Mouse (Mus musculus) midbrain, embryonic 12.5 days (tissue): ENCODE results near the gene Pmepa1. TPM values are rescaled to one million over a fixed set of nuclear protein-coding genes. Genes with fewer than 3 reads are reported as not detected.
A peak's percentile ranks its signal among the peaks of the same experiment; 100 is the strongest.

Source experiments
- ATAC-seq: fragments of 200-750 bp; cut with Nextera tagmentation; 2 replicates; pipeline ENCODE4 v1.8.0; 2017; ENCODE audit warnings: low read depth, moderate TSS enrichment, moderate library complexity; ENCODE audit not compliant: low FRiP score
- H3K27ac ChIP-seq: fragments of 300-500 bp; sonication (generic); replicated peaks from 2 replicates; pipeline ENCODE4 v1.5.1; 2016; ENCODE audit warnings: mild to moderate bottlenecking
- H3K27me3 ChIP-seq: fragments of 300-500 bp; sonication (generic); 2 replicates; pipeline ENCODE4 v1.6.1; 2016; ENCODE audit warnings: mild to moderate bottlenecking
- H3K36me3 ChIP-seq: fragments of 300-500 bp; sonication (generic); 2 replicates; pipeline ENCODE4 v1.6.1; 2016
- H3K4me1 ChIP-seq: fragments of 300-500 bp; sonication (generic); 2 replicates; pipeline ENCODE4 v1.6.1; 2016
- H3K4me2 ChIP-seq: fragments of 300-500 bp; sonication (generic); replicated peaks from 2 replicates; pipeline ENCODE4 v1.6.1; 2016; ENCODE audit warnings: mild to moderate bottlenecking, moderate library complexity
- H3K4me3 ChIP-seq: fragments of 300-500 bp; sonication (generic); 2 replicates; pipeline ENCODE4 v1.5.1; 2016; ENCODE audit warnings: mild to moderate bottlenecking
- H3K9ac ChIP-seq: fragments of 300-500 bp; sonication (generic); replicated peaks from 2 replicates; pipeline ENCODE4 v1.6.1; 2016; ENCODE audit warnings: mild to moderate bottlenecking, moderate library complexity
- H3K9me3 ChIP-seq: fragments of 300-500 bp; sonication (generic); 2 replicates; pipeline ENCODE4 v1.6.1; 2016; ENCODE audit warnings: mild to moderate bottlenecking
- WGBS: fragments of 180-500 bp; shearing (Covaris S2); methylation state at CpG from one replicate; pipeline ENCODE4 v1.1.7; 2016; 5-methylcytosine and 5-hydroxymethylcytosine counted together
- polyA plus RNA-seq: library from polyadenylated mRNA; unstranded; fragments of >200 nt; fragmentation: Nextera tagmentation; extraction: Ambion mirVana; gene quantifications from 2 replicates; pipeline ENCODE4 v1.2.1, GENCODE M21; 2016

Gene Pmepa1
- polyA plus RNA-seq, 1 experiment from 2014 or later = 4.6 TPM

DNA sequence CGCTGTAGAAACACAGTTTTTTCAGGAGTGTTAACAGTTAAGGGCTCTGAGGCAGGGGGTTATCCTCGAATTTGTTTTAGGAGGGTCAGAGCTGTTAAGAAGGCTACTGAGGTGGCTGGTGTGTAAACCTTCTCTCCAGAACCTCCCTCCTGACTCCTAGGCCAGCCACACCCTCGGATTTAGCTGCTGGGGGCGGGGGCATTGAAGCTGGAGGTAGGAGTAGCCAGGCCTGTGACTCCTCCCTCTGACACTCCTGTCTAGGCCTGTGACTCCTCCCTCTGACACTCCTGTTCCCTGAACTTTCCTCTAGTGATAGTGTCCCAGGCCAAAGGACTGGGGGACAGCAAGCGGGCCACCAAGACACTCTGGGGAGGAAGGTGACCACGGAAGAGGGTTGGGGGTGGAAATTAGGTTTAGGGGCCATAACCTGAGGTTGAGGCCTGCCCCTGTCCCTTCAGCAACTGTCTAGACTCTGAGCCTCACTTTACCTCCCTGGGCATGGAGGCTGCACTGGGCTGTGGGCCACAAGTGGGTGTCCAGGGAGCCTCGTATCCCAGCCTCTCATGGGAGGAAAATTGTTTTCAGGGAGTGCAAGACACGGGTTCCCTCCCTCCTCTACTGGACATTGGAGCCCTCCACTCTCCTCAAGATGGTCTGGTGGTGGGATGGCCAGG is 89.0 kb downstream of the Pmepa1 start:
- no peak for ATAC-seq
- Histone ChIP-seq H3K4me2 (no peak overlapping the region), H3K27ac (no peak overlapping the region), H3K4me3 (no peak overlapping the region), H3K27me3 (peaks cover 35% of the 10 kb centered on the region), H3K4me1 (peaks cover 3% of the 10 kb centered on the region; the same call in 1 of the 2 replicates), H3K9me3 (no peaks in the 10 kb centered on the region), H3K36me3 (no peaks in the 10 kb centered on the region), H3K9ac (no peak overlapping the region)
- 48% methylated on average over 8 of the region's 8 CpGs for WGBS

GRCm38 (mm10) chr2:173186047-173186943 is 90.0 kb downstream of the Pmepa1 start:
- Histone ChIP-seq H3K27me3 (peaks cover 36% of the 10 kb centered on the region), H3K27ac (no peak overlapping the region), H3K4me3 (no peak overlapping the region), H3K4me2 (no peak overlapping the region), H3K9me3 (no peaks in the 10 kb centered on the region), H3K9ac (no peak overlapping the region), H3K36me3 (no peaks in the 10 kb centered on the region), H3K4me1 (peaks cover 3% of the 10 kb centered on the region; the same call in 1 of the 2 replicates)
- 33% methylated on average over 26 of the region's 26 CpGs for WGBS
- ATAC-seq = peak; percentile 73

- peaks cover 3% of the 10 kb centered on the region; the same call in 1 of the 2 replicates for H3K4me1 ChIP-seq
- no peak overlapping the region for H3K9ac ChIP-seq
- H3K4me3 ChIP-seq = no peak overlapping the region
- peaks cover 36% of the 10 kb centered on the region for H3K27me3 ChIP-seq
- WGBS = 72% methylated on average over 6 of the region's 6 CpGs
- no peaks in the 10 kb centered on the region for H3K36me3 ChIP-seq
- H3K9me3 ChIP-seq = no peaks in the 10 kb centered on the region
- no peak overlapping the region for H3K4me2 ChIP-seq
- no peak for ATAC-seq
- no peak overlapping the region for H3K27ac ChIP-seq
These were observed 91.1 kb downstream of the Pmepa1 start for GRCm38 (mm10) chr2:173185282-173185681.

DNA sequence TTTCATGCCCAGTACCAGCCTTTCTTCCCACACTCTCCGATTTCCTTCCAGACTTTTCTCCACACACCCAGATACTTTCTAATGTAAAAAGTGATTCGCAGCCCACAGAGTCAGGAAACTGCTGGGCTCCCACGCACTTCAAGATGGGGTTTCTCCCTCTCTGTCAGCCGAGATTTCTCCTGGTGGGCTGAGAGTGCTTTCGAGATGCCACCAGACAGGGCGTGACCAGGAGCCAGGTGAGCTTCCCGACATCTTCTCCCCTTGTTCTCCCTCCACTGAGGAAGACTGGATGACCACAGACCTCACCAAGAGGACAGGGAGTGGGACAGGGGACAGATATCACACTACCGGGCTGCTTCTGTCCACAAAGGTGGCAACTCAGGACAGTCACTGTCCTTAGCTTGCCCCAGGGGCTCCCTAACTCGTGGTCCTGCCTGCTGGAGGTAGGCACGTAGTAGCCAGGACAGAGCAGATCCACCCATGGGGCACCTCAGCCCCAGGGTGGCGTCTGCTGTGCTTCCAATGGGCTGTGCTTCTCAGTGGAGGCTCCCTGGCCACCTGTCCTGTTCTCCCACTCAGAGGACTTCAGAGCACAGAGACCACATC is 91.8 kb downstream of the Pmepa1 start:
- peaks cover 36% of the 10 kb centered on the region for H3K27me3 ChIP-seq
- 71% methylated on average over 11 of the region's 11 CpGs for whole genome bisulfite sequencing
- peaks cover 3% of the 10 kb centered on the region; the same call in 1 of the 2 replicates for H3K4me1 ChIP-seq
- H3K9me3 ChIP-seq = no peaks in the 10 kb centered on the region
- H3K27ac ChIP-seq = no peak overlapping the region
- H3K4me2 ChIP-seq = no peak overlapping the region
- ATAC-seq = no peak
- H3K4me3 ChIP-seq = no peak overlapping the region
- H3K36me3 ChIP-seq = no peaks in the 10 kb centered on the region
- H3K9ac ChIP-seq = no peak overlapping the region

- Histone ChIP-seq H3K4me1 (peaks cover 3% of the 10 kb centered on the region; the same call in 1 of the 2 replicates), H3K36me3 (no peaks in the 10 kb centered on the region), H3K27me3 (peaks cover 36% of the 10 kb centered on the region), H3K27ac (no peak overlapping the region), H3K9ac (no peak overlapping the region), H3K9me3 (no peaks in the 10 kb centered on the region), H3K4me2 (no peak overlapping the region), H3K4me3 (no peak overlapping the region)
- WGBS = 10% methylated on average over 8 of the region's 8 CpGs
- ATAC-seq = peak; percentile 17; the same call in 1 of the 2 replicates
These were observed 92.4 kb downstream of the Pmepa1 start for GRCm38 (mm10) chr2:173183836-173184460.

DNA sequence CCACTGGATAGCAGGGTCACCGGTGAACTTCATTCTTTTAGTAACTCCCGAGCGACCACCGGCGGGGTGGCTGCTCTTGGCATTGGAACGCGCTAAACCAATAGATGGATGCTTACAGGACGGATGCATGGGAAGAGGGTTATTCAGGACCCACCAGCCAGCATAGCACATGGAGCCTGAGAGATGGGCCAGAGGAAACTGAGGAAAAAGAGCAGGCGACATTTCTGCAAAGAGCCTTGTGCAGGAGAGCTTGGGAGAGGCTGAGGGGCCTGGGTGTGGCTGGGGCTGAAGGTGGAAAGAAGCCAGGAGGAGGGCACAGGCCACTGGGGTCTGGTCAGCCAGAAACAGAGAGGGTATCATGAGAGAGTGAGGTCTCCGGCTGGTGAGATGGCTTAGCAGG is 93.0 kb downstream of the Pmepa1 start:
- H3K27me3 ChIP-seq = peaks cover 36% of the 10 kb centered on the region
- H3K4me1 ChIP-seq = peaks cover 3% of the 10 kb centered on the region; the same call in 1 of the 2 replicates
- no peak for ATAC-seq
- H3K9ac ChIP-seq = no peak overlapping the region
- WGBS = 89% methylated on average over 10 of the region's 10 CpGs
- no peak overlapping the region for H3K4me3 ChIP-seq
- H3K9me3 ChIP-seq = no peaks in the 10 kb centered on the region
- H3K4me2 ChIP-seq = no peak overlapping the region
- no peaks in the 10 kb centered on the region for H3K36me3 ChIP-seq
- H3K27ac ChIP-seq = no peak overlapping the region

DNA sequence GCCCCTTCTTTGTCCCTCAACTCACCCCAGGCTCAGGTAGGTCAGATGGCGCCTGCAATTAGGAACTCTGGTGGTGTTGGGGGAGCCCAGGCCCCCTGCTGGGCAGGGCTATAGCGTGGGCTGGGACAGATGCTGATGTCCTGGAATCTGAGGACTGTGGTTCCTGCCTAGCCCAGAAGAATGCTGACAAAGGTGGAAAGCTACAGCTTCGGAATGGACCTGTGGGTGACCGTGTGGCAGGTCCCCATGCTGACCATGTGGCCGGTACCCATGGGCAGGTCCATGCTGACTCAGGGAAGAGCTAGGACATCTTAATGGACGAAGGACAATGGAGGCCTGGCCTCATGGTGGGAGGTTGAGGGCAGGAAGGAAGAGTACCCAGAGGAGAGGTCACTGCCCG is 93.5 kb downstream of the Pmepa1 start:
- Histone ChIP-seq H3K4me2 (no peak overlapping the region), H3K27me3 (peaks cover 36% of the 10 kb centered on the region), H3K36me3 (no peaks in the 10 kb centered on the region), H3K9me3 (no peaks in the 10 kb centered on the region), H3K9ac (no peak overlapping the region), H3K4me3 (no peak overlapping the region), H3K4me1 (peaks cover 3% of the 10 kb centered on the region; the same call in 1 of the 2 replicates), H3K27ac (no peak overlapping the region)
- no peak for ATAC-seq
- WGBS = 76% methylated on average over 7 of the region's 7 CpGs

- Histone ChIP-seq H3K4me1 (peaks cover 3% of the 10 kb centered on the region; the same call in 1 of the 2 replicates), H3K9ac (no peak overlapping the region), H3K27me3 (peaks cover 30% of the 10 kb centered on the region), H3K4me3 (no peak overlapping the region), H3K9me3 (no peaks in the 10 kb centered on the region), H3K36me3 (no peaks in the 10 kb centered on the region), H3K4me2 (no peak overlapping the region), H3K27ac (no peak overlapping the region)
- 90% methylated on average over 7 of the region's 7 CpGs for WGBS
- no peak for ATAC-seq
These were observed 94.4 kb downstream of the Pmepa1 start for GRCm38 (mm10) chr2:173181901-173182300.

- H3K9ac ChIP-seq = no peak overlapping the region
- H3K27ac ChIP-seq = no peak overlapping the region
- no peak for ATAC-seq
- H3K36me3 ChIP-seq = no peaks in the 10 kb centered on the region
- H3K4me3 ChIP-seq = no peak overlapping the region
- no peaks in the 10 kb centered on the region for H3K9me3 ChIP-seq
- H3K4me1 ChIP-seq = peaks cover 3% of the 10 kb centered on the region; the same call in 1 of the 2 replicates
- WGBS = 65% methylated on average over 4 of the region's 5 CpGs
- peaks cover 26% of the 10 kb centered on the region for H3K27me3 ChIP-seq
- no peak overlapping the region for H3K4me2 ChIP-seq
These were observed 94.8 kb downstream of the Pmepa1 start for GRCm38 (mm10) chr2:173181486-173181885.

GRCm38 (mm10) chr2:173180721-173181388 is 95.5 kb downstream of the Pmepa1 start:
- 84% methylated on average over 11 of the region's 11 CpGs for WGBS
- Histone ChIP-seq H3K4me2 (no peak overlapping the region), H3K27me3 (peaks cover 24% of the 10 kb centered on the region), H3K4me3 (no peak overlapping the region), H3K4me1 (peaks cover 3% of the 10 kb centered on the region; the same call in 1 of the 2 replicates), H3K27ac (no peak overlapping the region), H3K9me3 (peaks cover 1% of the 10 kb centered on the region; the same call in 1 of the 2 replicates), H3K36me3 (no peaks in the 10 kb centered on the region), H3K9ac (no peak overlapping the region)
- no peak for ATAC-seq

DNA sequence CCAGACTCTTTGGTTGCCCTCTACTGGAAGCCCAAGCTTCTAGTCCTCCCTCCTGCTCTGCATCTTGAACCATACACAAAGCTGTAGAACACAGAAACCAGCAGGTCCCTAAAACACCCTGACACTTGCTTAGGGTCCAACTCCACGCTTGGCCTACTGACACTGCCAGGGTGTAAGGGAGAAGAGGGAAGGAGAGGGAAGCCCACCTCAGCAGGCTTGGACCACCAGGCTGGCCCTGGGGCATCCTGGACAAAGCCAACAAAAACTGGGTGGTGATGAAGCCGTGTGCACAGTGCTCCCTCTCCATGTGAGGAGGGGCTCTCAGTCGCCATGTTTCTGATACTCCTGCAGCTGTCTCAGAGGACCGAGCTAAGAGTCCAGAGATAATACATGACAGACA is 96.3 kb downstream of the Pmepa1 start:
- Histone ChIP-seq H3K9me3 (peaks cover 6% of the 10 kb centered on the region; the same call in 1 of the 2 replicates), H3K36me3 (no peaks in the 10 kb centered on the region), H3K9ac (no peak overlapping the region), H3K4me2 (no peak overlapping the region), H3K4me1 (peaks cover 3% of the 10 kb centered on the region; the same call in 1 of the 2 replicates), H3K27ac (no peak overlapping the region), H3K4me3 (no peak overlapping the region), H3K27me3 (peaks cover 20% of the 10 kb centered on the region)
- 79% methylated on average over 4 of the region's 4 CpGs for WGBS
- ATAC-seq = no peak
